Mouse (Mus musculus) stomach, embryonic 15.5 days (tissue): ENCODE results near the gene Zfp131. TPM values are rescaled to one million over a fixed set of nuclear protein-coding genes. Genes with fewer than 3 reads are reported as not detected.

Source experiments
- ATAC-seq: fragments of 200-750 bp; cut with Nextera tagmentation; 2 replicates; pipeline ENCODE4 v1.8.0; 2017; ENCODE audit warnings: low read depth, moderate number of reproducible peaks, moderate TSS enrichment; ENCODE audit not compliant: insufficient read depth, low FRiP score
- H3K27ac ChIP-seq: fragments of 300-500 bp; sonication (generic); 2 replicates; pipeline ENCODE4 v1.5.1; 2015; ENCODE audit warnings: mild to moderate bottlenecking, inconsistent platforms
- H3K27me3 ChIP-seq: fragments of 300-500 bp; sonication (generic); replicated peaks from 2 replicates; pipeline ENCODE4 v1.6.1; 2015; ENCODE audit warnings: inconsistent platforms
- H3K36me3 ChIP-seq: fragments of 300-500 bp; sonication (generic); 2 replicates; pipeline ENCODE4 v1.6.1; 2015; ENCODE audit warnings: inconsistent platforms
- H3K4me1 ChIP-seq: fragments of 300-500 bp; sonication (generic); 2 replicates; pipeline ENCODE4 v1.6.1; 2015; ENCODE audit warnings: inconsistent platforms
- H3K4me2 ChIP-seq: fragments of 300-500 bp; sonication (generic); 2 replicates; pipeline ENCODE4 v1.6.1; 2015; ENCODE audit warnings: mild to moderate bottlenecking, inconsistent platforms
- H3K4me3 ChIP-seq: fragments of 300-500 bp; sonication (generic); replicated peaks from 2 replicates; pipeline ENCODE4 v1.5.1; 2015; ENCODE audit warnings: inconsistent platforms
- H3K9ac ChIP-seq: fragments of 300-500 bp; sonication (generic); 2 replicates; pipeline ENCODE4 v1.6.1; 2015; ENCODE audit warnings: inconsistent platforms
- H3K9me3 ChIP-seq: fragments of 300-500 bp; sonication (generic); 2 replicates; pipeline ENCODE4 v1.6.1; 2016; ENCODE audit warnings: inconsistent platforms
- WGBS: fragments of 180-500 bp; shearing (Covaris S2); methylation state at CpG from one replicate; pipeline ENCODE4 v1.1.7; 2015; 5-methylcytosine and 5-hydroxymethylcytosine counted together
- polyA plus RNA-seq: library from polyadenylated mRNA; unstranded; fragments of >200 nt; fragmentation: Nextera tagmentation; extraction: Ambion mirVana; gene quantifications from 2 replicates; pipeline ENCODE4 v1.2.1, GENCODE M21; 2015

The Zfp131 gene
- polyA plus RNA-seq, 1 experiment from 2014 or later = 32.4 TPM

GRCm38 (mm10) chr13:119746930-119747329 is 43.8 kb downstream of the Zfp131 start:
- ATAC-seq = no peak

GRCm38 (mm10) chr13:119743470-119743869 is 47.2 kb downstream of the Zfp131 start:
- H3K4me3 ChIP-seq = no peak overlapping the region
- H3K27me3 ChIP-seq = no peaks in the 10 kb centered on the region
- no peaks in the 10 kb centered on the region for H3K36me3 ChIP-seq
- no peak for ATAC-seq
- no peak overlapping the region for H3K27ac ChIP-seq
- H3K9me3 ChIP-seq = no peaks in the 10 kb centered on the region
- H3K9ac ChIP-seq = no peak overlapping the region
- 0 out of 2 replicates have a peak, but pooled peaks cover 3% of the 10 kb centered on the region for H3K4me1 ChIP-seq
- 79% methylated on average over 3 of the region's 3 CpGs for WGBS
- no peak overlapping the region for H3K4me2 ChIP-seq

More at GRCm38 (mm10) chr13:119746930-119747329, 43.8 kb downstream of the Zfp131 start:
- 81% methylated on average over 4 of the region's 4 CpGs for WGBS
- Histone ChIP-seq H3K27ac (no peak overlapping the region), H3K4me3 (no peak overlapping the region), H3K9ac (no peak overlapping the region), H3K4me1 (no peaks in the 10 kb centered on the region), H3K9me3 (no peaks in the 10 kb centered on the region), H3K4me2 (no peak overlapping the region), H3K36me3 (no peaks in the 10 kb centered on the region), H3K27me3 (no peaks in the 10 kb centered on the region)

GRCm38 (mm10) chr13:119742711-119743415 is 47.8 kb downstream of the Zfp131 start:
- Histone ChIP-seq H3K27ac (no peak overlapping the region), H3K36me3 (no peaks in the 10 kb centered on the region), H3K4me1 (0 out of 2 replicates have a peak, but pooled peaks cover 3% of the 10 kb centered on the region), H3K4me2 (no peak overlapping the region), H3K27me3 (no peaks in the 10 kb centered on the region), H3K9me3 (no peaks in the 10 kb centered on the region), H3K4me3 (no peak overlapping the region), H3K9ac (no peak overlapping the region)
- ATAC-seq = no peak
- WGBS = 76% methylated on average over 6 of the region's 6 CpGs

GRCm38 (mm10) chr13:119741390-119742237 is 49.1 kb downstream of the Zfp131 start:
- Histone ChIP-seq H3K36me3 (no peaks in the 10 kb centered on the region), H3K4me1 (0 out of 2 replicates have a peak, but pooled peaks cover 3% of the 10 kb centered on the region), H3K4me3 (peak overlapping the region; percentile 10; the same call in 1 of the 2 replicates), H3K4me2 (peak overlapping the region; percentile 49), H3K27me3 (no peaks in the 10 kb centered on the region), H3K9ac (no peak overlapping the region), H3K27ac (no peak overlapping the region), H3K9me3 (no peaks in the 10 kb centered on the region)
- ATAC-seq = no peak
- WGBS = 10% methylated on average over 19 of the region's 19 CpGs

GRCm38 (mm10) chr13:119731448-119731847 is 59.2 kb downstream of the Zfp131 start:
- no peaks in the 10 kb centered on the region for H3K4me1 ChIP-seq
- no peak overlapping the region for H3K9ac ChIP-seq
- no peaks in the 10 kb centered on the region for H3K27me3 ChIP-seq
- no peak overlapping the region for H3K27ac ChIP-seq
- no peak for ATAC-seq
- no peak overlapping the region for H3K4me3 ChIP-seq
- 64% methylated on average over 6 of the region's 6 CpGs for WGBS
- no peak overlapping the region for H3K4me2 ChIP-seq
- H3K36me3 ChIP-seq = no peaks in the 10 kb centered on the region
- H3K9me3 ChIP-seq = no peaks in the 10 kb centered on the region

GRCm38 (mm10) chr13:119729406-119729805 is 61.3 kb downstream of the Zfp131 start:
- Histone ChIP-seq H3K36me3 (no peaks in the 10 kb centered on the region), H3K27ac (no peak overlapping the region), H3K9ac (no peak overlapping the region), H3K9me3 (no peaks in the 10 kb centered on the region), H3K4me2 (no peak overlapping the region), H3K4me1 (no peaks in the 10 kb centered on the region), H3K27me3 (no peaks in the 10 kb centered on the region), H3K4me3 (no peak overlapping the region)
- WGBS = 87% methylated on average over 7 of the region's 7 CpGs
- no peak for ATAC-seq

GRCm38 (mm10) chr13:119727608-119728387 is 62.9 kb downstream of the Zfp131 start:
- Histone ChIP-seq H3K4me3 (no peak overlapping the region), H3K9me3 (no peaks in the 10 kb centered on the region), H3K4me2 (no peak overlapping the region), H3K4me1 (no peaks in the 10 kb centered on the region), H3K27me3 (no peaks in the 10 kb centered on the region), H3K27ac (no peak overlapping the region), H3K36me3 (no peaks in the 10 kb centered on the region), H3K9ac (no peak overlapping the region)
- no peak for ATAC-seq
- 69% methylated on average over 26 of the region's 26 CpGs for WGBS

GRCm38 (mm10) chr13:119724541-119724940 is 66.1 kb downstream of the Zfp131 start:
- no peak overlapping the region for H3K27ac ChIP-seq
- H3K4me1 ChIP-seq = no peaks in the 10 kb centered on the region
- no peaks in the 10 kb centered on the region for H3K27me3 ChIP-seq
- 84% methylated on average over 7 of the region's 7 CpGs for WGBS
- H3K9me3 ChIP-seq = no peaks in the 10 kb centered on the region
- no peaks in the 10 kb centered on the region for H3K36me3 ChIP-seq
- no peak overlapping the region for H3K4me2 ChIP-seq
- no peak for ATAC-seq
- no peak overlapping the region for H3K4me3 ChIP-seq
- no peak overlapping the region for H3K9ac ChIP-seq

- no peak for ATAC-seq
- Histone ChIP-seq H3K9ac (no peak overlapping the region), H3K27me3 (no peaks in the 10 kb centered on the region), H3K4me3 (no peak overlapping the region), H3K27ac (no peak overlapping the region), H3K4me2 (no peak overlapping the region), H3K9me3 (no peaks in the 10 kb centered on the region), H3K4me1 (no peaks in the 10 kb centered on the region), H3K36me3 (no peaks in the 10 kb centered on the region)
- 69% methylated on average over 5 of the region's 5 CpGs for WGBS
Observed at GRCm38 (mm10) chr13:119723368-119723767, 67.3 kb downstream of the Zfp131 start.

- WGBS = 66% methylated on average over 3 of the region's 3 CpGs
Observed at GRCm38 (mm10) chr13:119722447-119722846, 68.2 kb downstream of the Zfp131 start.

GRCm38 (mm10) chr13:119716105-119716504 is 74.6 kb downstream of the Zfp131 start:
- 81% methylated on average over 2 of the region's 2 CpGs for WGBS

More at GRCm38 (mm10) chr13:119722447-119722846, 68.2 kb downstream of the Zfp131 start:
- Histone ChIP-seq H3K4me1 (no peaks in the 10 kb centered on the region), H3K36me3 (no peaks in the 10 kb centered on the region), H3K27ac (no peak overlapping the region), H3K9me3 (no peaks in the 10 kb centered on the region), H3K4me2 (no peak overlapping the region), H3K9ac (no peak overlapping the region), H3K27me3 (no peaks in the 10 kb centered on the region), H3K4me3 (no peak overlapping the region)
- ATAC-seq = no peak

More at GRCm38 (mm10) chr13:119716105-119716504, 74.6 kb downstream of the Zfp131 start:
- H3K4me2 ChIP-seq = no peak overlapping the region
- ATAC-seq = no peak
- no peaks in the 10 kb centered on the region for H3K4me1 ChIP-seq
- no peak overlapping the region for H3K9ac ChIP-seq
- H3K4me3 ChIP-seq = no peak overlapping the region
- H3K27ac ChIP-seq = no peak overlapping the region
- H3K9me3 ChIP-seq = no peaks in the 10 kb centered on the region
- no peaks in the 10 kb centered on the region for H3K36me3 ChIP-seq
- H3K27me3 ChIP-seq = no peaks in the 10 kb centered on the region
